Mouse (Mus musculus) adrenal gland, postnatal 10 days (tissue): ENCODE data around the gene Atp8b4. TPM values are rescaled to one million over a fixed set of nuclear protein-coding genes. Genes with fewer than 3 reads are reported as not detected.

ENCODE experiments used
- DNase-seq: peaks from one replicate; pipeline ENCODE4 v3.0.0; 2021; ENCODE audit warnings: mixed read lengths
- total RNA-seq, 2 experiments: library from RNA; stranded (reverse); gene quantifications; 2 replicates each; pipeline ENCODE4 v1.2.3; 2021

Atp8b4 gene
- total RNA-seq, 2 experiments from 2014 or later, result 0.99 to 1.5 TPM

DNA sequence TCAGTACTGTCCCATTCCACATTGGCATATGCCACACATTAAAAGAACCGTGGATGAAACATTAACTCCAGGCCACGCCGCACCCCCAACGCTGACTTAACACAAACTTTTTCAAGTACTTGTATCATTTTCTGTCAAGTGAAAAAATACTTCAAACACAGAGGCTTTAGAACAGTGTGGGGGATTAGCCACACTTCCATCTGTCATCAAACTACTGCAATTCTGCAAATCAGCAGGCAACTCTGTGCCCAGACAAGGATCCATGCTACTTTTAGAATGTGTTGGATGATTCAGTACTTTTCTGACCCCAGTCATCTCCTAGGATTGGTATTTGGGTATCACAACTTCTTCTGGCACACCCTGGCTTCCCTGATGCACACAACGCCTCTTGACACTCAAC, 212.5 kb downstream of the Atp8b4 start:
- no peak for DNase-seq

DNA sequence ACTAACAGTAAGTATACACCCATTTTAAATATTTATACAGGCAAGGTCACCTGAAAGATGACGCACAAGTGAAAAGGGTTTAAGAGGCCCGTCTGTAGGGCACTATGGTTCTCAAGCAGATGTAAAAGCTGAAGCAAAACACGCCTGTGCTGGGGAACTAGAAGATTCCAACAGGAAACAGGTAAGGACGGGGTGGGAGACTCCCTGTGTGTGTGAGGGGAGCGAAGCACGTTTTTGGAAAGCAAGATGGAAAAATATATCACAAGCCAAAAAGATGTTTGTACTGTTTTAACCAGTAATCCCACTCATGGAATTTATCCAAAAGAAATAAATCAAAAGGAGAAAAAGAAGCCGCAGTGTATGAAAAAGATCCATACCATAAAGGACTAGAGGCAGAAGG, 214.1 kb downstream of the Atp8b4 start:
- no peak for DNase-seq

DNA sequence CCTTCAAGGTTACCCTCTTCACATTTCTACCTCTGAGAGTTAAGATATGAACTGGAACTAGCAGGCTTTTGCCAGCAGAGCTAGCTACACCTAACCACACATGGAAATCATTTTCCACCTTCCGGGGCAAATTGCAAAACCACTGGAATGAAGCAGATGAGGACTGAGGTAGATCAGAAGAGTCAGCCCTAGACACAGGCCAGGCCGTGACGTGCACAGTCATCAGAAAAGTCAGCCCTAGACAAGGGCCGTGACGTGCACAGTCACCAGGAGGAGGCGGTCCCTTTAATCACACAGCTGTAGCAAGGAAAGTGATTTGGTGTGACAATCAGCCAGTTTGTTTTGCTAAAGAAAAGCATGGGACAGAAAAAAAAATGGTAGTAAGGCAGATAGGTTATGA, 216.4 kb downstream of the Atp8b4 start:
- no peak for DNase-seq

DNA sequence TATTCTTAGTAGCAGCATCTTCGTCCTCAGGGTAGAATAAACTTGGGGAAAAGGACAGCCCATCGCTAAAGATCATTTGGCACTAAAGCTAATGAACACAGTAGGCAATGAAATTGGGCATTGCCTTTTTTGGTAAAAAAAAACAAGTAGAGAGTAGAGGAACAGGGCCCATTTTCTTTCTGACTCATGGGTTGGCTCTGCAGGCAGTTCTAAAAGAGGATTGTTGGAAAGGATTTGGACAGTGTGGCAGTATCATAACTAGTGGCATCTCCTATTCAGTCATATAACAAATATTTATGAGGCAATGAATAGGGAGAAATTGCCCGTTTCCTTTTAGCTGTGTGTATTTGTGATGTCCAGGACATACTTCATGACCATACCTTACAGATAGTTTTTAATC, 217.4 kb downstream of the Atp8b4 start:
- DNase-seq, result no peak

DNA sequence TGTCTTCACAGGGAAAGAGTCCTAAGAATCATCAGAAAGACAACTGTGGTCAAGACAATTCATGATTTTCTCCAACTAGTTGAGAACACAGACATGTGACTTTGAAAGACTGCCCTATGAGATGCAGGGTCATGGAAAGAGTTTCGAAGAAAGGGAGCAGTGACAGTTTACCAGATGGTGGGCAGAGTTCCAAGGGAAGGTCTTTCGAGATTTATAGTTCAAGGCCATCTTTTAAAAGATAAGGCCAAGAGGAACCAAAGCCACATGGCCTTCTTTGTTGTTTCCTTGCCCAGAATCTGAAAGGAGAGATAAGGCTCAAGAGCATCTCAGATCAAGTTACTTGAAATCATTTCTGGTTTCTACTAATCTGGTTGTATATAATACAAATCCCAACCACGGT, 225.0 kb downstream of the Atp8b4 start:
- DNase-seq, result peak; percentile 20

DNA sequence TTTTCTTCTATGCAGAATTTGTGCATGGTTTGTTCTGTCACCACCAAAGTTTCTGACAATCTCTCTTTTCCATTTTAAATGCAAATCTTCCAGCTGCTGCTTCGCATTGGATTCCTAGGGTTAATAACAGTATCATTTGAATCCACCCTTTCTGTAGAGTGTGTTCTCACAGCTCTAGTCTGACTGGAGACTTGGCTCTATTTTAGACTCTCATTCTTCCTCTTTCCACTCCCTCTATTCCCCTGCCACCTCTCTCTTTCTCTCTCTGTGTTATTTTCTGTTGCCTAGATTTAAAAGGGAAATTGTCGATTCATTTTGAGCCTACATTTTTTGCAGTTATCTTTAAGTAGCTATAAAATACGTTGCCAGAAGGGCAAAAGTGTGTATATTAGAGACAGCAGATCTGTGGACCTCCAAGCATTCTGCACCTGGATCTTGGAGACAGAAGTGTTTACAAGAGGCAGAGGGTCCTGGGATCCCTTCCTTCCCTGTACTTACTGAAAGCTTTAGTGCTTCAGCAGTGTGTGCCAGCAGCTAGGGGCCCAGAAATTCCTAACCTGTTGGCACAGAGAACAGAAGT, 225.6 kb downstream of the Atp8b4 start:
- no peak for DNase-seq

DNA sequence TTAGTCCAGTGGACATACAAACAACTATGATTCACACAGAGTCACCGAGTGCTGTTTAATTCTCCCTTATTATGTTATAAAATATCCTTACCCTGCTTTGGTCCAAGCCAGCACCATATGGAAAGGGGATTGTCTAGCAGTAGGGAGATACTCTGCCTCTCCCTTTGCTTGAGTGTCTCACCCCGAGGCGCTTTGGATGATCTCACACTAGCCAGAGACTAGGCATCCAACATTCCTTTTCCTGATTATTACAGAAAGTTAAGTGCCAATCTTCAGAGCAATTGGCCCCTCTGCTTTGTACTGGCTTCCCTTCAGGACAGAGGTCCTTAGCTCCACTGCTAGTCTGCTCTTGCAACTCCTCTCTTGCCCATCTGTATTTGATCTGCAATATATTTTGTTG, 226.2 kb downstream of the Atp8b4 start:
- no peak for DNase-seq

Other genes starting within 250 kb of the Atp8b4 start
- 100 to 1,000 TPM; 127 to 261 TPM for gene Slc27a2, start 51.7 kb upstream of the Atp8b4 start, total RNA-seq
- gene Hdc, start 118.6 kb upstream of the Atp8b4 start, total RNA-seq, result 10 to 100 TPM in 1 of 2 experiments, 1 to 10 TPM in 1; 9.9 to 10.4 TPM
- gene Gabpb1, start 175.7 kb upstream of the Atp8b4 start, total RNA-seq, result 10 to 100 TPM; 19.3 to 21.5 TPM
- 10 to 100 TPM; 55.5 to 59.3 TPM for gene Usp8, start 206.7 kb upstream of the Atp8b4 start, total RNA-seq